Mouse (Mus musculus) hindbrain, postnatal 0 days (tissue): Measurements from ENCODE around the gene Zfp652. TPM values are rescaled to one million over a fixed set of nuclear protein-coding genes. Genes with fewer than 3 reads are reported as not detected.

Experiments used
- ATAC-seq: fragments of 200-750 bp; cut with Nextera tagmentation; 2 replicates; pipeline ENCODE4 v1.8.0; 2017; ENCODE audit warnings: mild to moderate bottlenecking, moderate TSS enrichment, moderate library complexity
- DNase-seq: peaks from one replicate; pipeline ENCODE4 v3.0.0-alpha.2; 2015; ENCODE audit warnings: low spot score
- H3K27ac ChIP-seq: fragments of 300-500 bp; sonication (generic); 2 replicates; pipeline ENCODE4 v1.5.1; 2014; ENCODE audit warnings: mild to moderate bottlenecking
- H3K27me3 ChIP-seq: fragments of 300-500 bp; sonication (generic); 2 replicates; pipeline ENCODE4 v1.6.1; 2014; ENCODE audit warnings: low read length, mixed read lengths; ENCODE audit not compliant: insufficient read depth
- H3K36me3 ChIP-seq: fragments of 300-500 bp; sonication (generic); 2 replicates; pipeline ENCODE4 v1.6.1; 2014; ENCODE audit warnings: low read length, mixed read lengths; ENCODE audit not compliant: insufficient read depth
- H3K4me1 ChIP-seq: fragments of 300-500 bp; sonication (generic); 2 replicates; pipeline ENCODE4 v1.6.1; 2014; ENCODE audit warnings: antibody characterized with exemption, low read length, mixed read lengths; ENCODE audit not compliant: insufficient read depth
- H3K4me2 ChIP-seq: fragments of 300-500 bp; sonication (generic); 2 replicates; pipeline ENCODE4 v1.6.1; 2014; ENCODE audit warnings: low read depth, mild to moderate bottlenecking, low read length, moderate library complexity, mixed read lengths
- H3K4me3 ChIP-seq: fragments of 300-500 bp; sonication (generic); 2 replicates; pipeline ENCODE4 v1.5.1; 2014; ENCODE audit warnings: low read length
- H3K9ac ChIP-seq: fragments of 300-500 bp; sonication (generic); replicated peaks from 2 replicates; pipeline ENCODE4 v1.6.1; 2014; ENCODE audit warnings: mild to moderate bottlenecking, low read length, moderate library complexity, mixed read lengths
- H3K9me3 ChIP-seq: fragments of 300-500 bp; sonication (generic); 2 replicates; pipeline ENCODE4 v1.6.1; 2016; ENCODE audit warnings: low read length, mixed read lengths
- CTCF ChIP-seq: IDR thresholded peaks from 2 replicates; pipeline ENCODE4 v1.5.1; 2016; ENCODE audit warnings: antibody characterized with exemption, control low read depth, low read depth
- WGBS: fragments of 180-500 bp; shearing (Covaris S2); extraction: QIAGEN DNeasy Blood & Tissue Kit; methylation state at CpG from one replicate; pipeline ENCODE4 v1.1.7; 2014; 5-methylcytosine and 5-hydroxymethylcytosine counted together
- polyA plus RNA-seq: library from polyadenylated mRNA; unstranded; fragments of >200 nt; fragmentation: Nextera tagmentation; extraction: Ambion mirVana; gene quantifications from 2 replicates; pipeline ENCODE4 v1.2.1, GENCODE M21; 2015
- total RNA-seq: library from RNA; depleted of rRNA; stranded (reverse); fragments of >200 nt; gene quantifications from 2 replicates; pipeline ENCODE4 v1.2.3, GENCODE M21; 2014

The Zfp652 gene
- total and polyA plus RNA-seq, 2 experiments from 2014 or later, result 15.2 to 23.0 TPM

DNA sequence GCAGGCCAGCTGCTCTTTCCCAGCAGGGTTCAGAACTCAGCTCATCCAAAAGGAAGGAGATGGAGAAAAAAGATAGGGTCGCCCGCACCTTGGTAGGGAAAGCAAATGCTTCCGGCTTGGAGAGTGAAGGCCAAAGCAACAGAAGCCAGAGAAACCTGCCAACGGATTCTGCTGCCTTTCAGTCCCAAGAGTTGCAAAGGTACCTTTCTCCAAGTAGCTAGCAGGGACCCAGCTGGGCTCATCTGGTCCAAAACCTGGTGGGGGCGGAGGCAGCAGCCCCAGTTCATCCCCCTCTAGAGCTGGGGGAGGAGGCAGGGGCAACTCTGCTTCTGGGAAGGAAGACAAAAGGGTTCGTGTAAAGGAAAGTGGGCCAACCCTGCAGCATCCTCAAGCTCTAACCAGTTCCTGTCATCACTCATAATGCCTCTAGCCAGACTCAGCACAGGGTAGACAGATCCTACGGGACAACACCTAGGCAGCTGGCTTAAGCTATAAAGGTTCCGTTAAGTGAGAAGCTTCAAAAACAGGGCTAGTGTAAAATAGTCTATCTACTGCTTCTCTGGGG, 120.6 kb downstream of the Zfp652 start:
- ATAC-seq (no peak), DNase-seq (no peak)
- Histone ChIP-seq H3K9me3 (no peaks in the 10 kb centered on the region), H3K27me3 (peaks cover 61% of the 10 kb centered on the region), H3K27ac (no peak overlapping the region), H3K36me3 (no peaks in the 10 kb centered on the region), H3K4me1 (peaks cover 17% of the 10 kb centered on the region), H3K4me2 (no peak overlapping the region), H3K9ac (no peak overlapping the region), H3K4me3 (no peak overlapping the region)
- no peak for TF ChIP-seq CTCF
- WGBS, result 24% methylated on average over 8 of the region's 8 CpGs

DNA sequence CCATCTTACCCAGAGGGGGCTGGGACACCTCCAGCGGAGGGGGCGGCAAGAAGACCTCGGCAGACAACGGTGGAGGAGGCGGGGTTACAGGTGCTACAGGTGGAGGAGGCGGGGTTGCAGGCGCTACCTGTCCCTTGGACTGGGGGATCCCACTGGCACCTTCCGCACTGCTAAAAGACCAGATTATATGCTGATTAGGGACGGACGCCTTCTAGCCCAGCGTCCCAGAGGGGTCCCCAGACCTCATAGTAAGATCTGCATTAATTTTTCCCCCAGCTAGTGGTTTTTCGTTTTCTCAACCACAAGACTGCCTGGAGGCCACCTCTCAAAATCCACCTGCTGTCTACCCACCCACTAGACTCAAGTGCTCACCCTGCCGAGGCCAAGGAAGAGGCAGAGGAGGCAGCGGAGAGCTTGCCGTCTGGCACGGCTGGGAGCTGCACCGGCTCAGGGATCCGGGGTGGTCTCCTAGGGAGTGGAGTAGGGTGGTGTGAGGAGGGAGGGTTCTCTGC, 121.2 kb downstream of the Zfp652 start:
- ATAC-seq (no peak), DNase-seq (no peak)
- peaks cover 17% of the 10 kb centered on the region for H3K4me1 ChIP-seq
- H3K27me3 ChIP-seq, result peaks cover 57% of the 10 kb centered on the region
- H3K9ac ChIP-seq, result no peak overlapping the region
- 6% methylated on average over 18 of the region's 18 CpGs for WGBS
- TF ChIP-seq CTCF, result no peak
- H3K4me3 ChIP-seq, result no peak overlapping the region
- no peak overlapping the region for H3K27ac ChIP-seq
- no peaks in the 10 kb centered on the region for H3K9me3 ChIP-seq
- H3K4me2 ChIP-seq, result no peak overlapping the region
- H3K36me3 ChIP-seq, result no peaks in the 10 kb centered on the region

DNA sequence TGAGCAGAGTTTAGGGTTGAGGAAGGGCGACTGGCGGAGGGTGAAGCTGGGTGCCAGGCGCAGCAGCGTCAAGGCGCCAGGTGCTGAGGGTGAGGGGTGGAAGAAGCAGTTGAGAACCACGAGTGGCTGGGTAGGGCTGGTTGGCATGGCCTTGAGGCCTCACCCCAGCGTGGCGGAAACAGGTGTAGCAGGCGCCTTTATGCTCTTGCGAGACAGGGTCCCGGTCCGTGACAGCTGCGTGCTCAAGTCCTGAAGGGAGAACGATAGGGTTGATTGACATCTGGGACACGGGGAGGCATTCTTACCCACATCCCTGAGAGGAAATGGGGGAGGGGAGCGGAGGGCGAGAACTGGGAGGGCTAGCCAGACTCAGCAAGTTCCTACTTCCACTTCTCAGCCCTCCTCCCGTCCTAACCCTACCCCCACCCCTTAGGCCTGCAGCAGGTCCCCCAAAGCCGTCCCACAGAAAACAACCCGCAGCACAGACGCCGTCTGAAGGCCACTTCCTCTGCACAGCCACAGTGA, 121.7 kb downstream of the Zfp652 start:
- H3K4me1 ChIP-seq, result peaks cover 17% of the 10 kb centered on the region
- no peak overlapping the region for H3K9ac ChIP-seq

DNA sequence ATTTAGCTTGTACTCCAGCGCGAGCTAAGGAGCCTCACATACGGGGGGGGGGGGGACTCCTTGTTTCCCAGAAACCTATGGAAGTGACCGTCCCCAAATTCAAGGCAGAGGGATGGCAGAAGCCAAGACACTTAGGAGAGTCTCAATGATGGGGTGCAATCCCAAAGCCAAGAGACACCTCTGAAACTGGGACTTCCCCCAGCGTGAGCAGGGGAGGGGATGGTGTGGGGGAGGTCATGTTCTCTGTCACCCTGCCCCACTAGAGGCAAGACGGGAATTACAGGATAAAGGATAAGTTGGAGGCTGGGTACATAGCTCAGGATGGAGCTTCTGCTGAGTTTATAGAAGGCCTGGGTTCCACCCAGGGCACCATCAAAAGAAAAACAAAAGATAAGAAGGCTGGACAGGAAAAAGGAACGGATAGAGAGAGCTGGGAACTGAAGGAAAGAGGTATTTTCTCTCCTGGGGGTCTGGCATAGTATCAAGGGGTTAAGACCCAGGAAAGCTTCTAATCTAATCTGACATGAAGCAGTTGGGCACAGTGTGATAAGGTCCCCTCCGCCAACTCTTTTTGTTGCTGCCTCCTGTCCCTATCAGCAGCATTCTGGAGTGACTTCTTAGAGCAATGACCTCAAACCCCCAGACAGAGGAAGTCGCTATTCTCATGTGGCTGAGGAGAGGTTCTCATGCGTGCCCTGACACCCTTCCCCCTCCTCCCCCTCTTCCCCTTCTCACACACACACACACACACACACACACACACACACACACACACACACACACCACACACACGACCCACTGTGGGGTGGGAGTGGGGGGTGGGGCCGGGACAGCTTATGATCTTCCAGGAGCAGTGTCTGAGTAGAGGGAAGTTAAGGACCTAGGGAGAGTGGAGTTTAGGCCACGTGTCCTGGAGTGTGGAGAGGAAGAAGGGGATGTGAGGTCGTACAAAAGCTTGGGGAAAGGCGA, 122.6 kb downstream of the Zfp652 start:
- TF ChIP-seq CTCF, result no peak

More for the DNA sequence above, 121.7 kb downstream of the Zfp652 start:
- no peak for TF ChIP-seq CTCF
- Histone ChIP-seq H3K9me3 (no peaks in the 10 kb centered on the region), H3K27ac (no peak overlapping the region), H3K4me2 (no peak overlapping the region), H3K36me3 (no peaks in the 10 kb centered on the region), H3K4me3 (no peak overlapping the region), H3K27me3 (peaks cover 52% of the 10 kb centered on the region)
- 8% methylated on average over 22 of the region's 22 CpGs for whole genome bisulfite sequencing
- DNase-seq, result no peak
- no peak for ATAC-seq

DNA sequence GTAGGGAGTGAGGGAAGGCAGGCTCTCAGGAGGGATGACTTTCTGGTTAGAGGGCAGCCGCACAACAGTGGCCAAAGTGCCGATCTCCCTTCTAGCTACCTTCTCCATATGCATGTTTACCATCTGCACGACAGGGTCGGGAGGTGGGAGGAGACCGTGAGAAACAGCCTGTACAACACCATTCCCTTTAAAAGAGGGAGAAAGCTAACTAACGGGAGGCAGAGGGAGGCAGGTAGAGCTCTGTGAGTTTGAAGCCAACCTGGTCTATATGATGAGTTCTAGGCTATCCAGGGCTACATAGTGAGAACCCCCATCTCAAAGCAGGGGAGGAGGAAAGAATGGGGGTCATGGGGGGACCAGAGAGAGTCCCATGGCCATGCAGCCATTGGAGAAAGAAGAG, 123.4 kb downstream of the Zfp652 start:
- WGBS, result 49% methylated on average over 6 of the region's 6 CpGs
- Histone ChIP-seq H3K36me3 (no peaks in the 10 kb centered on the region), H3K27ac (no peak overlapping the region), H3K4me1 (peaks cover 12% of the 10 kb centered on the region; the same call in 1 of the 2 replicates), H3K9me3 (no peaks in the 10 kb centered on the region), H3K4me2 (no peak overlapping the region), H3K27me3 (peaks cover 36% of the 10 kb centered on the region), H3K4me3 (no peak overlapping the region), H3K9ac (no peak overlapping the region)
- TF ChIP-seq CTCF, result no peak
- ATAC-seq, result no peak
- no peak for DNase-seq

More for the DNA sequence above, 122.6 kb downstream of the Zfp652 start:
- Histone ChIP-seq H3K9me3 (no peaks in the 10 kb centered on the region), H3K4me3 (no peak overlapping the region), H3K36me3 (no peaks in the 10 kb centered on the region), H3K27ac (no peak overlapping the region), H3K27me3 (peaks cover 44% of the 10 kb centered on the region), H3K4me2 (no peak overlapping the region), H3K4me1 (peaks cover 17% of the 10 kb centered on the region), H3K9ac (no peak overlapping the region)
- 22% methylated on average over 15 of the region's 15 CpGs for WGBS
- ATAC-seq (no peak), DNase-seq (no peak)

DNA sequence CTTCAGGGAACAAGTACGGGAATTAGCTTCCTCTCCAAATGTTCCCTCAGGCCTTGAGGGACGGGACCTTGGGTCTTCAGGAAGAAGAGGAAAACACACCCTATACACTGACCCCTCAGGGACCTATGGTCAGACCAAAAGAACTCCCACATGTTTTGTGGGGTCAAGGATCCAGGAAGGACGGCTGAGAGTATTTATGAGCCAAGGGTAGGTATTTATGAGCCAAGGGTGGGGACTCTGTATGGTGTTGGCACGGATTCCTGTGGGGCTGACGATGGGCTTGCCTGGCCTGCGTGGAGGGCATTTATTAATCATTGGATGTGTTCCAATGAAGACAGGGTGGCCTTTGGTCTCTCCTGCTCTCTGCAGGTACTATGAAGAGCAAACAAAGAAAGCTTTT, 124.0 kb downstream of the Zfp652 start:
- no peak for TF ChIP-seq CTCF
- ATAC-seq, result no peak
- no peak overlapping the region for H3K9ac ChIP-seq
- H3K4me3 ChIP-seq, result no peak overlapping the region
- peaks cover 30% of the 10 kb centered on the region for H3K27me3 ChIP-seq
- WGBS, result 51% methylated on average over 6 of the region's 6 CpGs
- no peak overlapping the region for H3K27ac ChIP-seq
- no peaks in the 10 kb centered on the region for H3K36me3 ChIP-seq
- H3K4me1 ChIP-seq, result peaks cover 9% of the 10 kb centered on the region; the same call in 1 of the 2 replicates
- no peak overlapping the region for H3K4me2 ChIP-seq
- no peaks in the 10 kb centered on the region for H3K9me3 ChIP-seq
- DNase-seq, result no peak
